Mouse (Mus musculus) liver, embryonic 11.5 days (tissue): ENCODE measurements around the gene Ldlrap1. TPM values are rescaled to one million over a fixed set of nuclear protein-coding genes. Genes with fewer than 3 reads are reported as not detected.
A peak's percentile ranks its signal among the peaks of the same experiment; 100 is the strongest.

Source experiments
- ATAC-seq: fragments of 200-750 bp; cut with Nextera tagmentation; replicated peaks from 2 replicates; pipeline ENCODE4 v1.8.0; 2017; ENCODE audit warnings: moderate number of reproducible peaks, mild to moderate bottlenecking, moderate TSS enrichment, moderate library complexity; ENCODE audit not compliant: low FRiP score
- DNase-seq: peaks from one replicate; pipeline ENCODE4 v3.0.0-alpha.2; 2017; ENCODE audit warnings: low spot score
- H3K27ac ChIP-seq: fragments of 300-500 bp; sonication (generic); 2 replicates; pipeline ENCODE4 v1.5.1; 2014; ENCODE audit warnings: mild to moderate bottlenecking, low read depth, low read length, control low read depth
- H3K27me3 ChIP-seq: fragments of 300-500 bp; sonication (generic); replicated peaks from 2 replicates; pipeline ENCODE4 v1.6.1; 2014; ENCODE audit warnings: low read length, mixed read lengths; ENCODE audit not compliant: control insufficient read depth, insufficient read depth
- H3K36me3 ChIP-seq: fragments of 300-500 bp; sonication (generic); 2 replicates; pipeline ENCODE4 v1.6.1; 2014; ENCODE audit warnings: mild to moderate bottlenecking, low read length, moderate library complexity, mixed read lengths; ENCODE audit not compliant: control insufficient read depth, insufficient read depth
- H3K4me1 ChIP-seq: fragments of 300-500 bp; sonication (generic); replicated peaks from 2 replicates; pipeline ENCODE4 v1.6.1; 2014; ENCODE audit warnings: low read length, mixed read lengths; ENCODE audit not compliant: control insufficient read depth, insufficient read depth
- H3K4me2 ChIP-seq: fragments of 300-500 bp; sonication (generic); 2 replicates; pipeline ENCODE4 v1.6.1; 2014; ENCODE audit warnings: mild to moderate bottlenecking, control low read depth, moderate library complexity
- H3K4me3 ChIP-seq: fragments of 300-500 bp; sonication (generic); 2 replicates; pipeline ENCODE4 v1.5.1; 2014; ENCODE audit warnings: low read depth, low read length, control low read depth
- H3K9ac ChIP-seq: fragments of 300-500 bp; sonication (generic); 2 replicates; pipeline ENCODE4 v1.6.1; 2014; ENCODE audit warnings: low read depth, low read length, control low read depth
- H3K9me3 ChIP-seq: fragments of 300-500 bp; sonication (generic); 2 replicates; pipeline ENCODE4 v1.6.1; 2016; ENCODE audit warnings: low read length, inconsistent platforms, mixed read lengths; ENCODE audit not compliant: control insufficient read depth
- WGBS: fragments of 180-500 bp; shearing (Covaris S2); extraction: QIAGEN DNeasy Blood & Tissue Kit; methylation state at CpG from one replicate; pipeline ENCODE4 v1.1.7; 2014; 5-methylcytosine and 5-hydroxymethylcytosine counted together
- polyA plus RNA-seq: library from polyadenylated mRNA; unstranded; fragments of >200 nt; fragmentation: Nextera tagmentation; extraction: Ambion mirVana; gene quantifications from 2 replicates; pipeline ENCODE4 v1.2.1, GENCODE M21; 2014

The Ldlrap1 gene
- polyA plus RNA-seq, 1 experiment from 2014 or later, result 32.2 TPM

GRCm38 (mm10) chr4:134751682-134752380 lies 16.0 kb downstream of the Ldlrap1 start:
- Histone ChIP-seq H3K4me3 (no peak overlapping the region), H3K9me3 (no peaks in the 10 kb centered on the region), H3K9ac (peak overlapping the region; percentile 52; the same call in 1 of the 2 replicates), H3K4me1 (peaks cover 71% of the 10 kb centered on the region), H3K27ac (peak overlapping the region; percentile 89), H3K27me3 (no peaks in the 10 kb centered on the region), H3K4me2 (peak overlapping the region; percentile 54), H3K36me3 (peaks cover 30% of the 10 kb centered on the region)
- ATAC-seq (peak; percentile 87), DNase-seq (no peak)
- WGBS, result 53% methylated on average over 18 of the region's 18 CpGs

- no peak for DNase-seq
- peak overlapping the region; percentile 89; the same call in 1 of the 2 replicates for H3K27ac ChIP-seq
- no peaks in the 10 kb centered on the region for H3K27me3 ChIP-seq
- no peak overlapping the region for H3K4me2 ChIP-seq
- peaks cover 39% of the 10 kb centered on the region for H3K36me3 ChIP-seq
- H3K9me3 ChIP-seq, result no peaks in the 10 kb centered on the region
- no peak for ATAC-seq
- peaks cover 61% of the 10 kb centered on the region for H3K4me1 ChIP-seq
- no peak overlapping the region for H3K9ac ChIP-seq
- 78% methylated on average over 6 of the region's 6 CpGs for WGBS
- H3K4me3 ChIP-seq, result no peak overlapping the region
Observed at GRCm38 (mm10) chr4:134750825-134751224, 17.0 kb downstream of the Ldlrap1 start.

GRCm38 (mm10) chr4:134750263-134750662 lies 17.6 kb downstream of the Ldlrap1 start:
- H3K9me3 ChIP-seq, result no peaks in the 10 kb centered on the region
- H3K27ac ChIP-seq, result no peak overlapping the region; the same call in 1 of the 2 replicates
- no peak overlapping the region for H3K4me3 ChIP-seq
- peaks cover 55% of the 10 kb centered on the region for H3K4me1 ChIP-seq
- H3K36me3 ChIP-seq, result peaks cover 40% of the 10 kb centered on the region
- H3K9ac ChIP-seq, result no peak overlapping the region
- no peaks in the 10 kb centered on the region for H3K27me3 ChIP-seq
- WGBS, result 76% methylated on average over 5 of the region's 5 CpGs
- ATAC-seq (no peak), DNase-seq (no peak)
- H3K4me2 ChIP-seq, result no peak overlapping the region

GRCm38 (mm10) chr4:134749301-134750030 lies 18.4 kb downstream of the Ldlrap1 start:
- Histone ChIP-seq H3K4me1 (peaks cover 47% of the 10 kb centered on the region), H3K9ac (peak overlapping the region; percentile 6; the same call in 1 of the 2 replicates), H3K36me3 (peaks cover 35% of the 10 kb centered on the region), H3K4me3 (no peak overlapping the region), H3K4me2 (no peak overlapping the region), H3K27ac (0 out of 2 replicates have a peak overlapping the region, but pooled peaks have one; percentile 4), H3K9me3 (no peaks in the 10 kb centered on the region), H3K27me3 (no peaks in the 10 kb centered on the region)
- DNase-seq (peak; percentile 69), ATAC-seq (peak; percentile 32)
- 54% methylated on average over 21 of the region's 21 CpGs for WGBS

GRCm38 (mm10) chr4:134745900-134746661 lies 21.7 kb downstream of the Ldlrap1 start:
- peaks cover 14% of the 10 kb centered on the region for H3K4me1 ChIP-seq
- H3K4me2 ChIP-seq, result no peak overlapping the region
- 77% methylated on average over 16 of the region's 16 CpGs for WGBS
- H3K9ac ChIP-seq, result no peak overlapping the region
- H3K27ac ChIP-seq, result peak overlapping the region; percentile 9; the same call in 1 of the 2 replicates
- no peak overlapping the region for H3K4me3 ChIP-seq
- DNase-seq, result no peak
- ATAC-seq, result no peak
- H3K27me3 ChIP-seq, result no peaks in the 10 kb centered on the region
- H3K36me3 ChIP-seq, result peaks cover 33% of the 10 kb centered on the region
- no peaks in the 10 kb centered on the region for H3K9me3 ChIP-seq

- ATAC-seq (no peak), DNase-seq (no peak)
- H3K4me2 ChIP-seq, result no peak overlapping the region
- H3K27me3 ChIP-seq, result no peaks in the 10 kb centered on the region
- WGBS, result 78% methylated on average over 16 of the region's 16 CpGs
- H3K4me1 ChIP-seq, result peaks cover 4% of the 10 kb centered on the region; the same call in 1 of the 2 replicates
- H3K27ac ChIP-seq, result no peak overlapping the region
- H3K9me3 ChIP-seq, result no peaks in the 10 kb centered on the region
- H3K36me3 ChIP-seq, result peaks cover 33% of the 10 kb centered on the region
- no peak overlapping the region for H3K9ac ChIP-seq
- H3K4me3 ChIP-seq, result no peak overlapping the region
Observed at GRCm38 (mm10) chr4:134743881-134744633, 23.8 kb downstream of the Ldlrap1 start.

GRCm38 (mm10) chr4:134741949-134742348 lies 25.9 kb downstream of the Ldlrap1 start:
- ATAC-seq, result no peak
- H3K4me3 ChIP-seq, result no peak overlapping the region
- 81% methylated on average over 8 of the region's 8 CpGs for WGBS
- no peak overlapping the region for H3K27ac ChIP-seq
- H3K9me3 ChIP-seq, result no peaks in the 10 kb centered on the region
- peaks cover 14% of the 10 kb centered on the region; the same call in 1 of the 2 replicates for H3K36me3 ChIP-seq
- DNase-seq, result no peak
- H3K9ac ChIP-seq, result no peak overlapping the region
- no peaks in the 10 kb centered on the region for H3K27me3 ChIP-seq
- H3K4me2 ChIP-seq, result no peak overlapping the region
- peaks cover 2% of the 10 kb centered on the region for H3K4me1 ChIP-seq

GRCm38 (mm10) chr4:134740186-134740585 lies 27.6 kb downstream of the Ldlrap1 start:
- no peak for DNase-seq
- H3K9me3 ChIP-seq, result no peaks in the 10 kb centered on the region
- no peaks in the 10 kb centered on the region for H3K27me3 ChIP-seq
- H3K4me1 ChIP-seq, result peaks cover 6% of the 10 kb centered on the region
- no peak overlapping the region for H3K27ac ChIP-seq
- H3K36me3 ChIP-seq, result peaks cover 3% of the 10 kb centered on the region; the same call in 1 of the 2 replicates
- no peak; the same call in 1 of the 2 replicates for ATAC-seq
- no peak overlapping the region for H3K9ac ChIP-seq
- WGBS, result 88% methylated on average over 4 of the region's 4 CpGs
- no peak overlapping the region for H3K4me2 ChIP-seq
- no peak overlapping the region for H3K4me3 ChIP-seq
